ENCODE assay signal across 9 mouse cellular contexts in the genomic region with DNA sequence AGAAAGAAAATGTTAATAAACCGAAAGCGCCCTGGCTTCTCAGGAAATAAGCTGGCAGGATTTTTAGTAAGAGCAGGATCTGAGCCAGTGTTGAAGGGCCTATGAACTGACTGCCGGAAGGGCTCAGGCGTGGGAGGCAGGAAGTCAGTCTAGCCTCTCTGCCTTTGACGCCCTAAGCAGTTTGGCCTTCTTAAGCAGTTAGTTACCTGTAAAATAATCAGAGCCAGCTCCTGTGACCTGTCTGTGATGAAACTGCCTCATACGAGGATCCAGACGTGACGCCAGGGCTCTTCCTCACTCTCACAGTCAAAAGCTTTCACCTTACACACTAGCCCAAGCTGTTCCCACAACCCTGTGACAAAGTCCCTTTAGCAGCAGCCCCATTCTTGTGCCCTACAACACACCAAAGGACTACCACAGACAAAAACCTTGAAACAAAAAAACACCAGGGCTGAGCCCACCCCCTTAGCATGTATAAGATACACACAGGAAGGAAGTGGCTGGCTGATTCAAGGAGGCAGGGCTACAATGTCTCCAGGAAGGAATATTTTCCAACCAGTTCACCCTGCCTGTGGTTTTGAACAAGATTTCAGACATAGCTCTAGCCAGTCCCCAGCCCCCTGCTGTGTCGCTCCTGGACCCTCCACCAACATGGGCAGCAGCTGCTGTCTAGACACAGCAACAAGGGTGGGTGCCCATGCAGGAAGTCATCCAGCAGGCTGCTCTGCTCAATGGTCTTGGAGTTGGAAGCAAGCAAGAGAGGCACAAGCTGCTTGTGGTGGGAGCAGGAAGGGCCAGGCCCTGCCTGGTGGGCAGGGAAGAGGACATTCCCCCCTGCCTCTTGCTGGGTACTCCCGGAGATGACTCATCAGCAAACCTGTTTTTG.
A peak's percentile ranks its signal among the peaks of the same experiment; 100 is the strongest.
DNase-seq lines count a peak whose midpoint lies in the region; ATAC-seq and TF ChIP-seq lines count a peak whose summit lies in the region.
"Had no signal": no experiment of that assay in that cellular context is flagged by ENCODE, and none has a peak within 500 bp of the region (broad histone marks: within the 10 kb centered on the region; RNA-seq: fewer than 3 reads in every experiment).

No protein-coding gene starts in this region.

- no peaks in the 10 kb centered on the region for H3K27me3 ChIP-seq in forebrain, embryonic 14.5 days (replicated peaks; ENCODE audit: control insufficient read depth, insufficient read depth, low read length)
- no peaks in the 10 kb centered on the region for H3K27me3 ChIP-seq in forebrain, embryonic 13.5 days
- H3K27me3 ChIP-seq in embryonic facial prominence, embryonic 13.5 days: no peaks in the 10 kb centered on the region
- no peaks in the 10 kb centered on the region for H3K27me3 ChIP-seq in hindbrain, embryonic 13.5 days
- H3K27me3 ChIP-seq in lung, embryonic 14.5 days (ENCODE audit: insufficient read depth, low read length): no peaks in the 10 kb centered on the region

- no peaks in the 10 kb centered on the region for H3K9me3 ChIP-seq in forebrain, embryonic 14.5 days (replicated peaks; ENCODE audit: control insufficient read depth, low read length)
- no peaks in the 10 kb centered on the region for H3K9me3 ChIP-seq in forebrain, embryonic 13.5 days (replicated peaks)
- H3K9me3 ChIP-seq in embryonic facial prominence, embryonic 13.5 days: no peaks in the 10 kb centered on the region
- H3K9me3 ChIP-seq in hindbrain, embryonic 13.5 days: no peaks in the 10 kb centered on the region
- no peaks in the 10 kb centered on the region for H3K9me3 ChIP-seq in lung, embryonic 14.5 days (ENCODE audit: low read depth, low read length)

- WGBS in forebrain, embryonic 14.5 days: 85% methylated on average over 10 of the region's 10 CpGs
- WGBS in forebrain, embryonic 13.5 days: 87% methylated on average over 10 of the region's 10 CpGs
- 64% methylated on average over 10 of the region's 10 CpGs for whole genome bisulfite sequencing in embryonic facial prominence, embryonic 13.5 days
- 89% methylated on average over 10 of the region's 10 CpGs for WGBS in hindbrain, embryonic 13.5 days
- 54% methylated on average over 10 of the region's 10 CpGs for WGBS in lung, embryonic 14.5 days

- TF ChIP-seq CTCF in lung, embryonic 14.5 days (IDR thresholded peaks at IDR 0.05; ENCODE audit: low read depth): no peak

- no peak for DNase-seq in forebrain, embryonic 14.5 days (ENCODE audit: low spot score)
- DNase-seq in lung, embryonic 14.5 days: peak; percentile 51
- peak; percentile 62 for DNase-seq in thymus, postnatal 14 days
- no peak for DNase-seq in gastrocnemius, adult 18-20 months (ENCODE audit: low spot score)
- no peak for DNase-seq in layer of hippocampus, adult 9-10 months (ENCODE audit: low spot score)

- no peak overlapping the region for H3K4me2 ChIP-seq in forebrain, embryonic 14.5 days (ENCODE audit: low read length)
- H3K4me2 ChIP-seq in forebrain, embryonic 13.5 days: no peak overlapping the region
- no peak overlapping the region; the same call in 1 of the 2 replicates for H3K4me2 ChIP-seq in embryonic facial prominence, embryonic 13.5 days
- no peak overlapping the region for H3K4me2 ChIP-seq in hindbrain, embryonic 13.5 days
- no peak overlapping the region for H3K4me2 ChIP-seq in lung, embryonic 14.5 days

- peak overlapping the region; percentile 18; the same call in 1 of the 2 replicates for H3K27ac ChIP-seq in forebrain, embryonic 14.5 days (ENCODE audit: low read depth, low read length)
- no peak overlapping the region for H3K27ac ChIP-seq in forebrain, embryonic 13.5 days
- peak overlapping the region; percentile 83 for H3K27ac ChIP-seq in embryonic facial prominence, embryonic 13.5 days
- peak overlapping the region; percentile 3; the same call in 1 of the 2 replicates for H3K27ac ChIP-seq in hindbrain, embryonic 13.5 days
- H3K27ac ChIP-seq in lung, embryonic 14.5 days (ENCODE audit: low read depth): peak overlapping the region; percentile 79
- H3K27ac ChIP-seq: liver, embryonic 14.5 days had no signal

- no peak overlapping the region for H3K4me3 ChIP-seq in forebrain, embryonic 14.5 days (ENCODE audit: low read depth, low read length)
- H3K4me3 ChIP-seq in forebrain, embryonic 13.5 days: no peak overlapping the region
- H3K4me3 ChIP-seq in embryonic facial prominence, embryonic 13.5 days: no peak overlapping the region
- no peak overlapping the region for H3K4me3 ChIP-seq in hindbrain, embryonic 13.5 days
- H3K4me3 ChIP-seq in lung, embryonic 14.5 days (ENCODE audit: low read depth, low read length): no peak overlapping the region

- no peaks in the 10 kb centered on the region for H3K4me1 ChIP-seq in forebrain, embryonic 14.5 days (ENCODE audit: control insufficient read depth, insufficient read depth, low read length)
- H3K4me1 ChIP-seq in forebrain, embryonic 13.5 days: no peaks in the 10 kb centered on the region
- peaks cover 12% of the 10 kb centered on the region for H3K4me1 ChIP-seq in embryonic facial prominence, embryonic 13.5 days
- no peaks in the 10 kb centered on the region for H3K4me1 ChIP-seq in hindbrain, embryonic 13.5 days (replicated peaks)
- no peaks in the 10 kb centered on the region; the same call in 1 of the 2 replicates for H3K4me1 ChIP-seq in lung, embryonic 14.5 days (ENCODE audit: insufficient read depth)

- H3K9ac ChIP-seq in forebrain, embryonic 14.5 days (ENCODE audit: low read length): no peak overlapping the region
- H3K9ac ChIP-seq in forebrain, embryonic 13.5 days: no peak overlapping the region
- H3K9ac ChIP-seq in embryonic facial prominence, embryonic 13.5 days: no peak overlapping the region
- H3K9ac ChIP-seq in hindbrain, embryonic 13.5 days: no peak overlapping the region
- H3K9ac ChIP-seq in lung, embryonic 14.5 days: no peak overlapping the region
- H3K9ac ChIP-seq: liver, embryonic 14.5 days had no signal

- H3K36me3 ChIP-seq in forebrain, embryonic 14.5 days (ENCODE audit: control insufficient read depth, insufficient read depth, low read length): no peaks in the 10 kb centered on the region
- no peaks in the 10 kb centered on the region for H3K36me3 ChIP-seq in forebrain, embryonic 13.5 days (ENCODE audit: poor library complexity, severe bottlenecking)
- H3K36me3 ChIP-seq in embryonic facial prominence, embryonic 13.5 days: no peaks in the 10 kb centered on the region
- no peaks in the 10 kb centered on the region for H3K36me3 ChIP-seq in hindbrain, embryonic 13.5 days
- no peaks in the 10 kb centered on the region for H3K36me3 ChIP-seq in lung, embryonic 14.5 days (ENCODE audit: insufficient read depth)

- ATAC-seq in forebrain, embryonic 14.5 days: no peak
- no peak for ATAC-seq in forebrain, embryonic 13.5 days
- ATAC-seq in embryonic facial prominence, embryonic 13.5 days (ENCODE audit: insufficient number of reproducible peaks, insufficient read depth, low FRiP score, low TSS enrichment, low read depth): no peak; the same call in 1 of the 2 replicates
- ATAC-seq in hindbrain, embryonic 13.5 days (ENCODE audit: low FRiP score): no peak
- peak; percentile 73 for ATAC-seq in lung, embryonic 14.5 days (ENCODE audit: insufficient read depth)

Comparison
In these comparisons a context has a peak if more than half of its experiments do, and no peak if none do; other contexts are left out.
1. DNase-seq: peak in lung, embryonic 14.5 days (single experiment) and thymus, postnatal 14 days (single experiment); none in forebrain, embryonic 14.5 days (single experiment), gastrocnemius, adult 18-20 months (single experiment) and layer of hippocampus, adult 9-10 months (single experiment).